Comparison of ENCODE assay signal across 11 mouse cellular contexts in genomic region chr5:123996194-123996593, GRCm38 (mm10). TPM values are rescaled to one million over a fixed set of nuclear protein-coding genes. Genes with fewer than 3 reads are reported as not detected.
DNase-seq lines count a peak whose midpoint lies in the region; ATAC-seq and TF ChIP-seq lines count a peak whose summit lies in the region.
"Had no signal": no experiment of that assay in that cellular context is flagged by ENCODE, and none has a peak within 500 bp of the region (broad histone marks: within the 10 kb centered on the region; RNA-seq: fewer than 3 reads in every experiment).

No protein-coding gene starts in this region.

- peaks cover 2% of the 10 kb centered on the region; the same call in 1 of the 2 replicates for H3K36me3 ChIP-seq in heart, embryonic 10.5 days
- peaks cover 39% of the 10 kb centered on the region for H3K36me3 ChIP-seq in liver, postnatal 0 days (replicated peaks; ENCODE audit: insufficient read depth, low read length)
- peaks cover 46% of the 10 kb centered on the region for H3K36me3 ChIP-seq in liver, embryonic 12.5 days
- H3K36me3 ChIP-seq in MEL (ENCODE audit: control insufficient read depth in 1 of 2, insufficient read depth in 2 of 2, low read length in 2 of 2): no peaks in the 10 kb centered on the region

- no peak for TF ChIP-seq POLR2A in MEL (IDR thresholded peaks at IDR 0.05; ENCODE audit: control insufficient read depth in 1 of 2, insufficient read depth in 1 of 2, low read depth in 1 of 2, low read length in 2 of 2, poor library complexity in 1 of 2)

- WGBS in heart, embryonic 10.5 days: 84% methylated on average over 10 of the region's 10 CpGs
- WGBS in liver, postnatal 0 days (ENCODE audit: insufficient replicate concordance): 76% methylated on average over 9 of the region's 10 CpGs
- WGBS in liver, embryonic 12.5 days (ENCODE audit: insufficient replicate concordance): 78% methylated on average over 10 of the region's 10 CpGs

- intact Hi-C loops in heart, postnatal 36 days (cut with DNase I): loop anchor here (10.0 kb wide), 1 partner anchor 171 kb away; no protein-coding TSS in a partner anchor

- no peak for DNase-seq in heart, embryonic 10.5 days (ENCODE audit: low spot score)
- no peak for DNase-seq in heart, postnatal 36 days
- DNase-seq in liver, postnatal 0 days: no peak
- peak; percentile 64 to 68 for DNase-seq in B cell, adult 2 months
- no peak for DNase-seq in MEL (ENCODE audit: low read depth, low spot score)
- no peak for DNase-seq in layer of hippocampus, adult 9-10 months (ENCODE audit: low spot score)

- H3K9me3 ChIP-seq in heart, embryonic 10.5 days: no peaks in the 10 kb centered on the region
- no peaks in the 10 kb centered on the region for H3K9me3 ChIP-seq in liver, postnatal 0 days (ENCODE audit: low read length)
- H3K9me3 ChIP-seq in liver, embryonic 12.5 days (replicated peaks): no peaks in the 10 kb centered on the region
- no peaks in the 10 kb centered on the region for H3K9me3 ChIP-seq in MEL (replicated peaks; ENCODE audit: insufficient read depth, low read length)
- H3K9me3 ChIP-seq: embryonic facial prominence, embryonic 15.5 days; limb, embryonic 13.5 days had no signal

- no peaks in the 10 kb centered on the region for H3K79me2 ChIP-seq in MEL (ENCODE audit: control insufficient read depth, insufficient read depth, low read length, poor library complexity)

- TF ChIP-seq RAD21 in MEL (IDR thresholded peaks at IDR 0.05; ENCODE audit: low read depth, low read length): no peak

- no peak for TF ChIP-seq EP300 in liver, postnatal 0 days (IDR thresholded peaks at IDR 0.05; ENCODE audit: low read depth)
- TF ChIP-seq EP300 in MEL (IDR thresholded peaks at IDR 0.05; ENCODE audit: low read depth in 1 of 2, low read length in 2 of 2): no peak

- no peak for ATAC-seq in liver, postnatal 0 days
- no peak for ATAC-seq in liver, embryonic 12.5 days
- no peak for ATAC-seq in megakaryocyte-erythroid progenitor cell, adult 5-6 weeks (replicated peaks; ENCODE audit: low FRiP score, low TSS enrichment, poor library complexity, severe bottlenecking)
- ATAC-seq: midbrain, embryonic 16.5 days had no signal

- peak; percentile 27 for TF ChIP-seq CTCF in liver, postnatal 0 days (IDR thresholded peaks at IDR 0.05; ENCODE audit: low read depth)
- peak; percentile 7 to 33 (median 23); a peak in 3 of 6 replicates for TF ChIP-seq CTCF in MEL (IDR thresholded peaks at IDR 0.05 in 2 of 3, conservative IDR thresholded peaks at IDR 0.05 in 1 of 3; ENCODE audit: control insufficient read depth in 1 of 3, insufficient read depth in 1 of 3, low read depth in 2 of 3, low read length in 3 of 3, poor library complexity in 1 of 3, severe bottlenecking in 1 of 3)

- H3K27me3 ChIP-seq in heart, embryonic 10.5 days (ENCODE audit: insufficient read depth, poor library complexity, severe bottlenecking): peaks cover 10% of the 10 kb centered on the region; the same call in 1 of the 2 replicates
- H3K27me3 ChIP-seq in liver, postnatal 0 days (ENCODE audit: insufficient read depth, low read length): no peaks in the 10 kb centered on the region
- H3K27me3 ChIP-seq in liver, embryonic 12.5 days (replicated peaks): no peaks in the 10 kb centered on the region
- H3K27me3 ChIP-seq in MEL (ENCODE audit: control insufficient read depth in 1 of 2, insufficient read depth in 2 of 2, low read length in 2 of 2): no peaks in the 10 kb centered on the region
- H3K27me3 ChIP-seq: embryonic facial prominence, embryonic 15.5 days; limb, embryonic 13.5 days had no signal

- H3K4me1 ChIP-seq in heart, embryonic 10.5 days: peaks cover 70% of the 10 kb centered on the region
- H3K4me1 ChIP-seq in liver, postnatal 0 days (ENCODE audit: insufficient read depth): 0 out of 2 replicates have a peak, but pooled peaks cover 7% of the 10 kb centered on the region
- H3K4me1 ChIP-seq in liver, embryonic 12.5 days: peaks cover 35% of the 10 kb centered on the region
- H3K4me1 ChIP-seq in MEL (ENCODE audit: control insufficient read depth in 1 of 2, insufficient read depth in 2 of 2, low read length in 2 of 2): no peaks in the 10 kb centered on the region
- H3K4me1 ChIP-seq: limb, embryonic 13.5 days had no signal

- 0 out of 2 replicates have a peak overlapping the region, but pooled peaks have one; percentile 17 for H3K27ac ChIP-seq in heart, embryonic 10.5 days
- H3K27ac ChIP-seq in liver, postnatal 0 days (ENCODE audit: low read depth): no peak overlapping the region
- no peak overlapping the region for H3K27ac ChIP-seq in liver, embryonic 12.5 days
- H3K27ac ChIP-seq in MEL (ENCODE audit: control insufficient read depth, low read depth, low read length): no peak overlapping the region
- H3K27ac ChIP-seq: embryonic facial prominence, embryonic 15.5 days; limb, embryonic 13.5 days had no signal

- no peak overlapping the region for H3K9ac ChIP-seq in liver, postnatal 0 days (replicated peaks)
- no peak overlapping the region for H3K9ac ChIP-seq in liver, embryonic 12.5 days
- H3K9ac ChIP-seq in MEL (ENCODE audit: control insufficient read depth, low read depth, low read length, poor library complexity, severe bottlenecking): no peak overlapping the region
- H3K9ac ChIP-seq: embryonic facial prominence, embryonic 15.5 days had no signal

- no peak overlapping the region for H3K4me3 ChIP-seq in heart, embryonic 10.5 days
- no peak overlapping the region for H3K4me3 ChIP-seq in liver, postnatal 0 days (ENCODE audit: low read depth, low read length)
- H3K4me3 ChIP-seq in liver, embryonic 12.5 days: no peak overlapping the region
- no peak overlapping the region for H3K4me3 ChIP-seq in MEL (ENCODE audit: control insufficient read depth in 1 of 2, insufficient read depth in 1 of 2, low read depth in 2 of 2, low read length in 2 of 2)
- H3K4me3 ChIP-seq: embryonic facial prominence, embryonic 15.5 days; limb, embryonic 13.5 days had no signal

- H3K4me2 ChIP-seq in liver, postnatal 0 days (ENCODE audit: low read depth, low read length): no peak overlapping the region
- no peak overlapping the region for H3K4me2 ChIP-seq in liver, embryonic 12.5 days
- H3K4me2 ChIP-seq: embryonic facial prominence, embryonic 15.5 days; limb, embryonic 13.5 days had no signal

TF ChIP-seq in MEL, 35 proteins besides CTCF, POLR2A, EP300 and RAD21:
- TF ChIP-seq TCF12 (IDR thresholded peaks at IDR 0.05; ENCODE audit: low read depth, low read length) (no peak), UBTF (IDR thresholded peaks at IDR 0.05; ENCODE audit: borderline replicate concordance, insufficient read depth, low read depth, low read length) (no peak), ZC3H11A (IDR thresholded peaks at IDR 0.05; ENCODE audit: low read depth, low read length) (no peak), MYB (IDR thresholded peaks at IDR 0.05; ENCODE audit: low read depth, low read length) (no peak), BHLHE40 (IDR thresholded peaks at IDR 0.05; ENCODE audit: borderline replicate concordance, low read depth, low read length) (no peak), POLR2AphosphoS2 (IDR thresholded peaks at IDR 0.05; ENCODE audit: low read length) (no peak), MXI1 (IDR thresholded peaks at IDR 0.05; ENCODE audit: low read depth, low read length) (no peak), TBP (IDR thresholded peaks at IDR 0.05; ENCODE audit: low read depth, low read length) (no peak), TAL1 (IDR thresholded peaks at IDR 0.05; ENCODE audit: low read length) (no peak), USF1 (IDR thresholded peaks at IDR 0.05; ENCODE audit: low read depth, low read length) (no peak), ZMIZ1 (IDR thresholded peaks at IDR 0.05; ENCODE audit: low read depth, low read length) (no peak), SIN3A (IDR thresholded peaks at IDR 0.05; ENCODE audit: low read length) (no peak)

RNA-seq across cellular contexts. Expression of gene Hip1r, which starts 22.8 kb away (rescaled TPM):
- 6.5 and 8.4 TPM in 2 replicates for polyA plus RNA-seq in heart, embryonic 10.5 days (2016; fragmentation: Nextera tagmentation; extraction: Ambion mirVana)
- 10 to 100 TPM in 1 of 2 experiments, 1 to 10 TPM in 1; 8.6 to 17.0 TPM for total RNA-seq in heart, postnatal 36 days (2021)
- polyA plus RNA-seq in liver, postnatal 0 days (2015; fragmentation: Nextera tagmentation; extraction: Ambion mirVana): 10.1 and 13.5 TPM in 2 replicates
- polyA plus RNA-seq in liver, embryonic 12.5 days (2016; fragmentation: Nextera tagmentation; extraction: Ambion mirVana): 15.2 and 16.7 TPM in 2 replicates
- total RNA-seq in MEL (2012; rRNA removed): 14.9 and 16.6 TPM in 2 replicates
- 10 to 100 TPM in 1 of 2 experiments, not detected in 1; 31.6 TPM for polyA plus RNA-seq in MEL (2012; ENCODE audit: insufficient read depth in 1 of 2, insufficient read length in 2 of 2, low read depth in 1 of 2, low replicate concordance in 2 of 2, missing spikeins in 1 of 2)
- total RNA-seq in megakaryocyte-erythroid progenitor cell, adult 5-6 weeks (2014; fragmentation: Nextera tagmentation): 9.3 and 9.5 TPM in 2 replicates
- 13.7 and 30.9 TPM in 2 replicates for total RNA-seq in megakaryocyte-erythroid progenitor cell, adult 5-6 weeks (2017)

RNA-seq across cellular contexts. Expression of gene Vps37b, which starts 35.9 kb away (rescaled TPM):
- 54.0 and 61.4 TPM in 2 replicates for polyA plus RNA-seq in heart, embryonic 10.5 days (2016; fragmentation: Nextera tagmentation; extraction: Ambion mirVana)
- 10 to 100 TPM; 19.6 to 25.0 TPM for total RNA-seq in heart, postnatal 36 days (2021)
- 16.4 and 17.6 TPM in 2 replicates for polyA plus RNA-seq in liver, postnatal 0 days (2015; fragmentation: Nextera tagmentation; extraction: Ambion mirVana)
- 20.9 and 21.8 TPM in 2 replicates for polyA plus RNA-seq in liver, embryonic 12.5 days (2016; fragmentation: Nextera tagmentation; extraction: Ambion mirVana)
- total RNA-seq in MEL (2012; rRNA removed): 27.4 and 28.6 TPM in 2 replicates
- polyA plus RNA-seq in MEL (2012; ENCODE audit: insufficient read depth in 1 of 2, insufficient read length in 2 of 2, low read depth in 1 of 2, low replicate concordance in 2 of 2, missing spikeins in 1 of 2): 10 to 100 TPM in 1 of 2 experiments, not detected in 1; 66.0 TPM
- 20.8 and 34.3 TPM in 2 replicates for total RNA-seq in megakaryocyte-erythroid progenitor cell, adult 5-6 weeks (2014; fragmentation: Nextera tagmentation)
- total RNA-seq in megakaryocyte-erythroid progenitor cell, adult 5-6 weeks (2017): 12.8 and 15.5 TPM in 2 replicates

Comparison
In these comparisons a context has a peak if more than half of its experiments do, and no peak if none do; other contexts are left out.
1. DNase-seq: peak in B cell, adult 2 months (2 of 2); none in heart, embryonic 10.5 days (single experiment), heart, postnatal 36 days (0 of 2), liver, postnatal 0 days (single experiment), MEL (single experiment) and layer of hippocampus, adult 9-10 months (single experiment).